9 mouse cellular contexts compared by ENCODE assay signal in the genomic region with DNA sequence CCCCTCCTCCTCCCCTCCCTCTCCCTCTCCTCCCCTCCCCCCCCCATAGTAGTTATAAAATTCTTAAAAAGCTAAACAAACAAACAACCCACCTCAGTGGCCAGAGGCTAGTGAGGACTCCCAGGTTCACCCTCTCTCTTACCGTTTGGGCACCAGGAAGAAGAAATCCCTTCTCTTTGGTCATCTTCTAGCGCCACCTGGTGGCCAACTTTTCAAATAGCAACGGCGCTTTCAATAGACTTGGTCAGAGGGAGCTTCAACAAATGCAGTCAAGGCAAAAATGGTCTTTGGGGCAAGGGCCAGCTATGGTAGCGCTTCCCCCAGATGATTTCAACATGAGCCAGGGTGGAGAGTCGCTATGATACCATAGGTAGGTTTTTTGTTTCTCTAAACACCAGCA. TPM values are rescaled to one million over a fixed set of nuclear protein-coding genes. Genes with fewer than 3 reads are reported as not detected.
DNase-seq lines count a peak whose midpoint lies in the region; ATAC-seq and TF ChIP-seq lines count a peak whose summit lies in the region.
"Had no signal": no experiment of that assay in that cellular context is flagged by ENCODE, and none has a peak within 500 bp of the region (broad histone marks: within the 10 kb centered on the region; RNA-seq: fewer than 3 reads in every experiment).

No protein-coding gene starts in this region.

- ATAC-seq in cerebellum, adult (ENCODE audit: insufficient number of reproducible peaks, low FRiP score, low TSS enrichment), result 0 out of 2 replicates have a peak, but pooled peaks have one; percentile 33

- TF ChIP-seq CTCF in lung, adult 2 months (IDR thresholded peaks at IDR 0.05; ENCODE audit: insufficient read depth, low read length), result peak; percentile 45; the same call in 1 of the 2 replicates

- whole genome bisulfite sequencing in lung, adult 2 months, result 1% methylated on average over 6 of the region's 6 CpGs

- no peak overlapping the region for H3K4me3 ChIP-seq in lung, adult 2 months (replicated peaks; ENCODE audit: extremely low read depth, low read depth, low read length)
- H3K4me3 ChIP-seq: stomach, embryonic 15.5 days had no signal

- peak; percentile 60 to 70 for DNase-seq in urinary bladder, adult 18-20 months (ENCODE audit: low spot score in 2 of 2)
- no peak for DNase-seq in urinary bladder, postnatal 10 days (ENCODE audit: low spot score)
- peak; percentile 52 to 72 for DNase-seq in frontal cortex, postnatal 25 days (ENCODE audit: low spot score in 2 of 2)
- DNase-seq in kidney, postnatal 14 days, result peak; percentile 78
- peak; percentile 77 for DNase-seq in lung, adult 2 months
- peak; percentile 75 to 91 for DNase-seq in right cerebral cortex, postnatal 10 days (ENCODE audit: low spot score in 2 of 2)
- peak; percentile 55 to 84 for DNase-seq in urinary bladder, postnatal 4 days (ENCODE audit: low spot score in 2 of 2)

- peaks cover 5% of the 10 kb centered on the region; the same call in 1 of the 2 replicates for H3K4me1 ChIP-seq in lung, adult 2 months (ENCODE audit: control insufficient read depth, insufficient read depth, low read length)

- no peak for TF ChIP-seq POLR2A in lung, adult 2 months (IDR thresholded peaks at IDR 0.05; ENCODE audit: borderline replicate concordance, extremely low read depth, low read depth, low read length)

RNA-seq across cellular contexts. Expression of a gene that starts 17.5 kb away (rescaled TPM):
- 34.1 and 65.1 TPM in 2 replicates for polyA plus RNA-seq in lung, adult 2 months (2012; rRNA removed)

RNA-seq across cellular contexts. Expression of a gene that starts 53.1 kb away (rescaled TPM):
- polyA plus RNA-seq in lung, adult 2 months (2012; rRNA removed), result 160 and 194 TPM in 2 replicates
